Mouse (Mus musculus): ENCODE measurements at regions not wholly inside any gene's neighbourhood (a gene's known extent, or its start where the extent isn't known, plus 50 kb on each side); places are given as distances from the start of the nearest gene placed in this dataset.
A peak's percentile ranks its signal among the peaks of the same experiment; 100 is the strongest.

DNA sequence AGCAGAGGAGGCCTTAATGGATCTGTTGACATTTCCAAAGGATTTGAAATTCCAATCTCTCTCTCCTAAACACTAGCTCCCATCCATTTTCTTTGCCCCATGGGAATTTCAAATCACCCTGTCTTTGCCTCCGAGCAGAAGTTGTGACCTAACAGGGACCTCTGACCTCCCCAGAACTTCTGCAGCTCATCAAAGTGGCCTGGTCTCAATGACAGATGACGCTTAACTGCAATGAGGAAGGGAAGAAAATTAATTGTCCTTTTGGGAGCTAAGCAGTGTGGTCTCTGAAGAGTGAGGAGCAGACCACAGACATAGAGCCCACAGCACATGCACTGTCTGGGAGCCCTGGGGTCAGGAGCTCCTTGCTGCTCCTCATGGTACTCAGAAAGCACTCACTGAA lies 155.3 kb downstream of the Tox3 start:
- H3K4me1 ChIP-seq (ENCODE audit: control insufficient read depth, insufficient read depth) = no peaks in the 10 kb centered on the region
- no peak overlapping the region for H3K27ac ChIP-seq (ENCODE audit: low read depth)
- H3K4me2 ChIP-seq (ENCODE audit: low read depth, low read length) = no peak overlapping the region
- H3K4me3 ChIP-seq (ENCODE audit: low read depth, low read length) = no peak overlapping the region
- DNase-seq (ENCODE audit: low spot score) = no peak
- H3K9me3 ChIP-seq (replicated peaks; ENCODE audit: control insufficient read depth, low read length) = no peaks in the 10 kb centered on the region
- 46% methylated on average over 2 of the region's 2 CpGs for WGBS
- H3K36me3 ChIP-seq (replicated peaks; ENCODE audit: control insufficient read depth, insufficient read depth, low read length) = no peaks in the 10 kb centered on the region
- ATAC-seq (ENCODE audit: insufficient read depth, low read depth) = no peak
- no peak overlapping the region for H3K9ac ChIP-seq (replicated peaks; ENCODE audit: low read depth, low read length)
- TF ChIP-seq EP300 (IDR thresholded peaks at IDR 0.05; ENCODE audit: low read depth) (no peak), CTCF (IDR thresholded peaks at IDR 0.05; ENCODE audit: low read depth) (no peak)
- no peaks in the 10 kb centered on the region for H3K27me3 ChIP-seq (ENCODE audit: control insufficient read depth, insufficient read depth, low read length)

DNA sequence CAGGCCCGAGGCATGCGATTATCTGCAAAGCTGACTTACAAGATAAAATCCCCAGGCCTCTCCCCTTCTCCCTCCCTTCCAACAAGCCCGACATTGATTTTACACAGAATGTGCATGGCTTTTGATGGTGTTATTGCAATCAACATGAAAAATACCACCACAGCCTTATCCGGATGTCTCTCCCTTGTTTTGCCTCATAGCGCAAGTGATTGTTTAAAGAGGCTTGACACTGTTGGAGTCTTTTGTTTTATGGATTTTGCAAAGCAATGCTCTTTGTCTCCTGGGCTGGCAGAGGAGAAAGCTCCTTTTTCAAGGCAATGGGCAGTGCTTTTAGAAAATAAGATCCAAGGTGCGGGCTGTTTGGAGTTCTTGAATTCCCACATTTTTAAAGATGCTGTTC lies 165.3 kb downstream of the Tox3 start:
- no peak for ATAC-seq (ENCODE audit: insufficient read depth, low read depth)
- Histone ChIP-seq H3K9me3 (replicated peaks; ENCODE audit: control insufficient read depth, low read length) (no peaks in the 10 kb centered on the region), H3K4me2 (ENCODE audit: low read depth, low read length) (no peak overlapping the region), H3K36me3 (replicated peaks; ENCODE audit: control insufficient read depth, insufficient read depth, low read length) (no peaks in the 10 kb centered on the region), H3K27me3 (ENCODE audit: control insufficient read depth, insufficient read depth, low read length) (no peaks in the 10 kb centered on the region), H3K4me3 (ENCODE audit: low read depth, low read length) (no peak overlapping the region), H3K4me1 (ENCODE audit: control insufficient read depth, insufficient read depth) (no peaks in the 10 kb centered on the region), H3K27ac (ENCODE audit: low read depth) (no peak overlapping the region), H3K9ac (replicated peaks; ENCODE audit: low read depth, low read length) (no peak overlapping the region)
- 47% methylated on average over 6 of the region's 6 CpGs for WGBS
- TF ChIP-seq EP300 (IDR thresholded peaks at IDR 0.05; ENCODE audit: low read depth) (no peak), CTCF (IDR thresholded peaks at IDR 0.05; ENCODE audit: low read depth) (no peak)
- no peak for DNase-seq (ENCODE audit: low spot score)

DNA sequence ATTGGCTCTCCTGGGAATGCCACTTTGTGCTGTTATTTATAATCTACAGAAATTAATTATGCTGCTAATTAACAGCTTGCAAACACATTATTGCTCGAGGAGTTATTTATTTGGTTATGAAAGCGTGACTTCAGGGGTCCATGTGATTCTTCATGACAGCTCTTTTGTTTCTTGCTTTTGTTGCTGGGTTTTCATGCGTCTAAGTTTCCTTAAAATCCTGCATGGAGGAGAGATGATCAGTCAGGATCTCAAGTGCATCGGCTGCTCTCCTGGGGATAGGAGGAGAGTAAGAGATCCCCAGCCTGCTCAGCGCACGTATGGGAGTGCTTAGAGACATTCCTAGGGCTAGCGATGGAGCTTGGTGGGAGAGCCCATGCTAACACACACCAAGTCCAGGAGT lies 171.4 kb downstream of the Tox3 start:
- no peak overlapping the region for H3K27ac ChIP-seq (ENCODE audit: low read depth)
- H3K4me3 ChIP-seq (ENCODE audit: low read depth, low read length) = no peak overlapping the region
- H3K36me3 ChIP-seq (replicated peaks; ENCODE audit: control insufficient read depth, insufficient read depth, low read length) = no peaks in the 10 kb centered on the region
- H3K27me3 ChIP-seq (ENCODE audit: control insufficient read depth, insufficient read depth, low read length) = no peaks in the 10 kb centered on the region
- no peak overlapping the region for H3K9ac ChIP-seq (replicated peaks; ENCODE audit: low read depth, low read length)
- TF ChIP-seq EP300 (IDR thresholded peaks at IDR 0.05; ENCODE audit: low read depth) (no peak), CTCF (IDR thresholded peaks at IDR 0.05; ENCODE audit: low read depth) (no peak)
- DNase-seq (ENCODE audit: low spot score) = no peak
- 79% methylated on average over 7 of the region's 7 CpGs for WGBS
- no peak overlapping the region for H3K4me2 ChIP-seq (ENCODE audit: low read depth, low read length)
- H3K9me3 ChIP-seq (replicated peaks; ENCODE audit: control insufficient read depth, low read length) = no peaks in the 10 kb centered on the region
- ATAC-seq (ENCODE audit: insufficient read depth, low read depth) = no peak
- no peaks in the 10 kb centered on the region for H3K4me1 ChIP-seq (ENCODE audit: control insufficient read depth, insufficient read depth)

DNA sequence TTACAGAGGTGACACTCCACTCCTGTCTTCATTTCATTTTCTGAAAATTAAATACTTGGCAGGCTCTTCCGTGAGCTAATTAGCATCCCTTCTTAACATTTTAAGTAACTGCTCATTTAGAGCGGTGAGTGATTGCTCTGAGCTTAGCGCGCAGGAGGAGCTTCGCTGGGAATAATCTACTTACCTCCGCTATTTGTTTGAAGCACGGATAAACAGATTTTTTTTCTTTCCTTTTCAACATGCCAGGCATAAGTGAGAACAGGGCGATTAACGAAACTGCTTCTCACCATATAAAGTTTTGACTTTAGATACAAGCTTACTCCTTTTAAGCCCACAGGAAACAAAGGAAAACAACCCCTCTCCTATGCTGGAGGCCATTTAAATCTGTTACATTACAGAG lies 171.8 kb downstream of the Tox3 start:
- 61% methylated on average over 9 of the region's 9 CpGs for WGBS
- Histone ChIP-seq H3K9me3 (replicated peaks; ENCODE audit: control insufficient read depth, low read length) (no peaks in the 10 kb centered on the region), H3K4me3 (ENCODE audit: low read depth, low read length) (no peak overlapping the region), H3K36me3 (replicated peaks; ENCODE audit: control insufficient read depth, insufficient read depth, low read length) (no peaks in the 10 kb centered on the region), H3K4me2 (ENCODE audit: low read depth, low read length) (no peak overlapping the region), H3K27ac (ENCODE audit: low read depth) (no peak overlapping the region), H3K4me1 (ENCODE audit: control insufficient read depth, insufficient read depth) (no peaks in the 10 kb centered on the region), H3K9ac (replicated peaks; ENCODE audit: low read depth, low read length) (no peak overlapping the region), H3K27me3 (ENCODE audit: control insufficient read depth, insufficient read depth, low read length) (no peaks in the 10 kb centered on the region)
- ATAC-seq (ENCODE audit: insufficient read depth, low read depth) (no peak), DNase-seq (ENCODE audit: low spot score) (no peak)
- TF ChIP-seq CTCF (IDR thresholded peaks at IDR 0.05; ENCODE audit: low read depth) (no peak), EP300 (IDR thresholded peaks at IDR 0.05; ENCODE audit: low read depth) (no peak)

DNA sequence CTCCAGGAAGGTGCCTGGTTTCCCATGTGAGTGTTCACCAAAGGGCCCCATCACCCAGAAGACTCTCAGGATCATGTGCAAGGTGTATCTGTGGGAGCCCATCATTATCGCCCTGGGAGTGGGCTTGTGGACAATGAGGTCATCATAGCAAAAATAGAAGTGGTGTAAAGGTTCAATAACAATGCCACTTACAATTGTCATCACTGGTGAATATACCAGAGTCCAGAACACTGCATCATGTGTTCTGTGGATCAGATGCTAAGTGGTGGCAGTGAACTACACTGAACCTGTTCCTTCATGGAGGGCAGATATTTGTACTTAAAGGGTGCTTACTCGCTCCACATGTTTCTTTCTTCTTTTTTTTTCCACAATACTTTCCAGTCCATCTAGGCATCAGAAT lies 181.5 kb downstream of the Tox3 start:
- ATAC-seq (ENCODE audit: insufficient read depth, low read depth) (peak; percentile 90), DNase-seq (ENCODE audit: low spot score) (peak; percentile 54)
- H3K27me3 ChIP-seq (ENCODE audit: control insufficient read depth, insufficient read depth, low read length) = no peaks in the 10 kb centered on the region
- H3K36me3 ChIP-seq (replicated peaks; ENCODE audit: control insufficient read depth, insufficient read depth, low read length) = no peaks in the 10 kb centered on the region
- H3K9ac ChIP-seq (replicated peaks; ENCODE audit: low read depth, low read length) = no peak overlapping the region
- 46% methylated on average over 2 of the region's 2 CpGs for WGBS
- H3K27ac ChIP-seq (ENCODE audit: low read depth) = peak overlapping the region; percentile 44
- no peaks in the 10 kb centered on the region for H3K9me3 ChIP-seq (replicated peaks; ENCODE audit: control insufficient read depth, low read length)
- no peak for TF ChIP-seq EP300 (IDR thresholded peaks at IDR 0.05; ENCODE audit: low read depth)
- no peak for TF ChIP-seq CTCF (IDR thresholded peaks at IDR 0.05; ENCODE audit: low read depth)
- no peak overlapping the region for H3K4me2 ChIP-seq (ENCODE audit: low read depth, low read length)
- H3K4me1 ChIP-seq (ENCODE audit: control insufficient read depth, insufficient read depth) = peaks cover 10% of the 10 kb centered on the region; the same call in 1 of the 2 replicates
- no peak overlapping the region for H3K4me3 ChIP-seq (ENCODE audit: low read depth, low read length)

DNA sequence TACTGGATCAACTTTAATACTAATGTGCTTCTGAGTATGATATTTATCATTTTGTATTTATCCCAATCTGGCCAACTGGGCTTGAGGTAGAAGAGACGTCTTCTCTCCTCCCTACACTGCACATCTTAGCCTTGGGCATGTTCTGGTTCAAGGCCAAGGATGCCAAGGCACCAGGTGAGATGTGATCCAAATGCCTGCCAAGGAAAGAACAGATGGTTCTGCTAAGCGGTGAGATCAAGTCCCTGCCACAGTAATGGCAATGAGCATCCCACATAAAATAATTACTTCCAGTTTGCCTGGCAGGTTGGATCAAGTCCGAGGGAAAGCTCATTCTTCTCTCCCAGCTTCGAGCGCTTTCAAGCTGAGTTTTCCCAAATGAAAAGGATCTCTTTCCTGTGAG lies 196.7 kb downstream of the Tox3 start:
- Histone ChIP-seq H3K9me3 (replicated peaks; ENCODE audit: control insufficient read depth, low read length) (no peaks in the 10 kb centered on the region), H3K4me2 (ENCODE audit: low read depth, low read length) (no peak overlapping the region), H3K9ac (replicated peaks; ENCODE audit: low read depth, low read length) (no peak overlapping the region), H3K27ac (ENCODE audit: low read depth) (no peak overlapping the region), H3K27me3 (ENCODE audit: control insufficient read depth, insufficient read depth, low read length) (no peaks in the 10 kb centered on the region), H3K36me3 (replicated peaks; ENCODE audit: control insufficient read depth, insufficient read depth, low read length) (no peaks in the 10 kb centered on the region), H3K4me1 (ENCODE audit: control insufficient read depth, insufficient read depth) (no peaks in the 10 kb centered on the region), H3K4me3 (ENCODE audit: low read depth, low read length) (no peak overlapping the region)
- DNase-seq (ENCODE audit: low spot score) = no peak
- TF ChIP-seq EP300 (IDR thresholded peaks at IDR 0.05; ENCODE audit: low read depth) (no peak), CTCF (IDR thresholded peaks at IDR 0.05; ENCODE audit: low read depth) (no peak)
- 83% methylated on average over 5 of the region's 5 CpGs for WGBS
- ATAC-seq (ENCODE audit: insufficient read depth, low read depth) = no peak

All from heart, postnatal 0 days (tissue).